Mouse (Mus musculus): ENCODE data around the gene Polr1e. TPM values are rescaled to one million over a fixed set of nuclear protein-coding genes. Genes with fewer than 3 reads are reported as not detected.

Polr1e gene
- polyA plus RNA-seq, 1 experiment from 2014 or later = 35.1 TPM

DNA sequence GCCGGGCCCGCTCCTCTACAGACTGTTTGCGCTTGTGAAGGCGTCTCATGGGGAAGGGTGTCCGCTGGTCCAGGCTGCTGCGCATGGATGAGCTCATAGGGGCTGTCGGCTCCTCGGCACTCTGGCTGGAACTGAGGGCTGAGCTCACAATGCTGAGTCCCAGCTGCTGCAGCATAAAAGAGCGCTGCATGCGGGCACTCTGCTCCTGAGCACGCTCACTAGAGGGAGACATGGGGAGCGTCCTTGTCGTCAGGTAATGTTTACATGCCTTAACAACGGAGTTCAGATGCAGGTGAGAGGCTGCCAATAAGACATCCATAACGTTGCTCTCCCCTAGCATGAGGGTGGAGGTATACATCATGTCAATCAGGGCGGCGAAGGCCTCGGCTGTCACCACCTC, 23.6 kb upstream of the Polr1e start:
- Histone ChIP-seq H3K4me2 (ENCODE audit: low read length) (no peak overlapping the region), H3K9me3 (ENCODE audit: control insufficient read depth, low read length) (no peaks in the 10 kb centered on the region), H3K9ac (replicated peaks; ENCODE audit: low read depth, low read length) (no peak overlapping the region), H3K27me3 (replicated peaks; ENCODE audit: control insufficient read depth, insufficient read depth, low read length) (no peaks in the 10 kb centered on the region), H3K27ac (ENCODE audit: low read length) (no peak overlapping the region), H3K4me1 (replicated peaks; ENCODE audit: control insufficient read depth, insufficient read depth, low read length) (no peaks in the 10 kb centered on the region), H3K36me3 (ENCODE audit: control insufficient read depth, insufficient read depth) (peaks cover 10% of the 10 kb centered on the region), H3K4me3 (replicated peaks; ENCODE audit: low read length) (no peak overlapping the region)
- WGBS = 86% methylated on average over 18 of the region's 18 CpGs
- no peak for ATAC-seq

DNA sequence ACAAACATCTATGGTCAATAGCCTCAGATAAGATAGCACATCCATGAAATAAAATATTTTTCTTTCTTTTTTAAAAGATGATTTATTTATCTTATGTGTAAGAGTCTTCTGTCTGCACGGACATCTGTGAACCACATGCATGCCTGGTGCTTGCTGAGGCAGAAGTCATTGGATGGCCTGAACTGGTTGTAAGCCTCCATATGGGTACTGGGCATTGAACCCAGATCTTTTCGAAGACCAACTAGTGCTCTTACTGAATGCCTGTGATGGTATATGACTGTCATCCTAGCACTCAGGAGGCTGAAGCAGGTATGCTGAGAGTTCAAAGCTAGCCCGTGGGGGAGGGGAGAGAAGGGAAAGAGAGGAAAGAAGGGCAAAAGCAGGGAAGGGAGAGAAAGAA, 20.3 kb upstream of the Polr1e start:
- WGBS = 79% methylated on average over 3 of the region's 3 CpGs
- Histone ChIP-seq H3K4me1 (replicated peaks; ENCODE audit: control insufficient read depth, insufficient read depth, low read length) (no peaks in the 10 kb centered on the region), H3K4me2 (ENCODE audit: low read length) (no peak overlapping the region), H3K27ac (ENCODE audit: low read length) (no peak overlapping the region), H3K9ac (replicated peaks; ENCODE audit: low read depth, low read length) (no peak overlapping the region), H3K27me3 (replicated peaks; ENCODE audit: control insufficient read depth, insufficient read depth, low read length) (no peaks in the 10 kb centered on the region), H3K4me3 (replicated peaks; ENCODE audit: low read length) (no peak overlapping the region), H3K9me3 (ENCODE audit: control insufficient read depth, low read length) (no peaks in the 10 kb centered on the region), H3K36me3 (ENCODE audit: control insufficient read depth, insufficient read depth) (peaks cover 7% of the 10 kb centered on the region)
- ATAC-seq = no peak

DNA sequence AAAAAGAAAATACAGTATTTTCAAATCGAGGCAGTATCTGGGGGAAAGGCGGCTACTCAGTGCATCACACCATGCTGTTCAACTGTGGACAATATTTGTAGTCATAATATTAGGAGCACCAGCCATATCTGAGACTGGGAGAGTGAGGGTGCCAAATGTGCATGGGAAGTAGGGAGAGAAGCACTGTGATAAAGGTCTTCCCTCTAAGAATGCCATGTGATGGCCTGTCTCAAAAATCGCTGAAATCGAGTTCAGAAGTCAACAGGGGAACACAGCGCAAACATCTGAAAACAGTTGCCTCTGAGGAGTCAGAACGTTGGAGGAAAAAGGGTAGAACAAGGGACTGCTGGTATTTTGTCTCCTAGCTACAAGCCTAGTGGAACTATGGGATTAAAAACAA, 18.4 kb upstream of the Polr1e start:
- Histone ChIP-seq H3K9ac (replicated peaks; ENCODE audit: low read depth, low read length) (no peak overlapping the region), H3K4me2 (ENCODE audit: low read length) (no peak overlapping the region), H3K9me3 (ENCODE audit: control insufficient read depth, low read length) (no peaks in the 10 kb centered on the region), H3K27ac (ENCODE audit: low read length) (no peak overlapping the region), H3K4me1 (replicated peaks; ENCODE audit: control insufficient read depth, insufficient read depth, low read length) (no peaks in the 10 kb centered on the region), H3K27me3 (replicated peaks; ENCODE audit: control insufficient read depth, insufficient read depth, low read length) (no peaks in the 10 kb centered on the region), H3K36me3 (ENCODE audit: control insufficient read depth, insufficient read depth) (peaks cover under 1% of the 10 kb centered on the region; the same call in 1 of the 2 replicates), H3K4me3 (replicated peaks; ENCODE audit: low read length) (no peak overlapping the region)
- ATAC-seq = no peak
- WGBS = 91% methylated on average over 6 of the region's 6 CpGs

DNA sequence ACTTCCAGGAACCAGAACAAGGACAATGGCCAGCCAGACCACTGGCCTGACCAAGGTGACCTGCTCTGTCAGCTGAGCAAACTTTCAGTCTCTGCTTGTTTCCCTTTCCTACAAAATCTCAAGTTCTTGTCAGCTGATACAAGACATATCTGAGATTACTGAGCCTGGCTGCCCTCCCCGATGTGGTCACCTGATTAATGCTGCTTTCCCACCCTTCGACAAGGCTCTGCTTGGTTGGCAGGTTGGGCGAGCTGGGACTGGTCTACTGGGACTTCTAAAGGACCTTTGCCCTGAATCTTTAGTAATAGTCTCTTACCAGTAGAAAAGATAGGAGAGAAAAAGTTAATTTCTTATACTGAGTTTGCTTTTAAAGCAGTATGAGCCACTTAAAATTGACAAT, 12.9 kb upstream of the Polr1e start:
- Histone ChIP-seq H3K36me3 (ENCODE audit: control insufficient read depth, insufficient read depth) (no peaks in the 10 kb centered on the region), H3K27ac (ENCODE audit: low read length) (no peak overlapping the region), H3K27me3 (replicated peaks; ENCODE audit: control insufficient read depth, insufficient read depth, low read length) (no peaks in the 10 kb centered on the region), H3K4me2 (ENCODE audit: low read length) (no peak overlapping the region), H3K9me3 (ENCODE audit: control insufficient read depth, low read length) (no peaks in the 10 kb centered on the region), H3K9ac (replicated peaks; ENCODE audit: low read depth, low read length) (no peak overlapping the region), H3K4me1 (replicated peaks; ENCODE audit: control insufficient read depth, insufficient read depth, low read length) (peaks cover 10% of the 10 kb centered on the region), H3K4me3 (replicated peaks; ENCODE audit: low read length) (no peak overlapping the region)
- 90% methylated on average over 3 of the region's 3 CpGs for WGBS
- no peak for ATAC-seq

DNA sequence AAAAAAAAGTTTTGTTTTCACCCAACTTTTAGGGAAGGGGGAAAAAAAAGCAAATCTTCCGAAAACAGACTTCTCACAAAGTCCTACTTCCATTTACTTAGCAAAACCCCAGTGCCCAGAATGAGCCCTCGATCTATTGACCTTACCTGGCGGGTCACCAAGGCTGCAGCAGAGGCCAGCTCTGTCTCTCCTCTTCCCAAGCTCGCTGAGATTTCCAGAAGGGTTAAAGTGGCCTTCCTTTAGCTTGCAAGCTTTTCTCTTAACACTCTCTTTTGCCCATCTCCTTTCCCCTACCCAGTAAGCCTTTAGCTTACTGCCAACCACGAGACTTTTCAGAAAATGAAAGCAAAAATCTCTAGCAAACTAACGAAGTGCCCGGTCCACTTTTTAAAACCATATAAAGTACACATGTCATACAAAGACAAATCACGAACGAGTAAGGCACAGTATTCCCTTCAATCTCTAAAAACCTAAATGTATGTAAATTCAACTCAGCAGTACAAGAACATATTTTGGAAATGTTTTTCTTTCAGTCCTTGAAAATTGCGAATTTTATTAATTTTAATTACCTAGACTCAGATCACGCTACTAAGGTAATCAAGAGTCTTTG, 7.5 kb upstream of the Polr1e start:
- H3K9me3 ChIP-seq (ENCODE audit: control insufficient read depth, low read length) = no peaks in the 10 kb centered on the region
- H3K27ac ChIP-seq (ENCODE audit: low read length) = no peak overlapping the region
- peak overlapping the region; percentile 70 for H3K4me2 ChIP-seq (ENCODE audit: low read length)
- H3K4me3 ChIP-seq (replicated peaks; ENCODE audit: low read length) = peak overlapping the region; percentile 90
- no peaks in the 10 kb centered on the region for H3K27me3 ChIP-seq (replicated peaks; ENCODE audit: control insufficient read depth, insufficient read depth, low read length)
- 6% methylated on average over 11 of the region's 11 CpGs for WGBS
- H3K36me3 ChIP-seq (ENCODE audit: control insufficient read depth, insufficient read depth) = no peaks in the 10 kb centered on the region
- no peak for ATAC-seq
- H3K9ac ChIP-seq (replicated peaks; ENCODE audit: low read depth, low read length) = peak overlapping the region; percentile 83
- peaks cover 23% of the 10 kb centered on the region for H3K4me1 ChIP-seq (replicated peaks; ENCODE audit: control insufficient read depth, insufficient read depth, low read length)

DNA sequence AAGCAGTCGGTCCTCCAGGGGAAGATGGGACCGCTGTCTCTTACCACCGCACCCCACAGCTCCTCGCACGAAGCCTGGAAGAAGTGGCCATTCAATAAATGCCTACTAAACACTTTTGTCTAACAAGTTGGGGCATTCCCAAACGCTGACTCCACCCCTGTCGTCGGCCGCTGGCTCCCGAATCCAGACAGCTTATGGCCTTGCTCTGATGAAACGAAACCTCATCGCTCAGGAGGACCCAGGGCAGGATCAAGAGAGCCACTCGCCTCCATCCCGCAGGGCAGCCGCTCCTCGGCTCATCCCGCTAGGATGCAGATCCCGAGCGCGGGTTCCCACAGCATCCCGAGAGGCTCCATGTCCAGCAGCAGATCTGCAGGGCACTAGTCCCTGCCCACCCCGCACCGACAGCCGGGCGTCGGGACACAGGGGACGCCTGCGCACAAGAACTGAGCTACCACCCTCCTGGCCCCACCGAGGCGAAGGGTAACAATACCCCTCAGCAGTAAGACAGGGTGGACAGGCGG, 6.7 kb upstream of the Polr1e start:
- under 1% methylated on average over 31 of the region's 31 CpGs for WGBS
- Histone ChIP-seq H3K27ac (ENCODE audit: low read length) (peak overlapping the region; percentile 96), H3K9me3 (ENCODE audit: control insufficient read depth, low read length) (no peaks in the 10 kb centered on the region), H3K4me2 (ENCODE audit: low read length) (peak overlapping the region; percentile 70), H3K9ac (replicated peaks; ENCODE audit: low read depth, low read length) (peak overlapping the region; percentile 83), H3K4me1 (replicated peaks; ENCODE audit: control insufficient read depth, insufficient read depth, low read length) (peaks cover 23% of the 10 kb centered on the region), H3K4me3 (replicated peaks; ENCODE audit: low read length) (peak overlapping the region; percentile 90), H3K27me3 (replicated peaks; ENCODE audit: control insufficient read depth, insufficient read depth, low read length) (no peaks in the 10 kb centered on the region), H3K36me3 (ENCODE audit: control insufficient read depth, insufficient read depth) (no peaks in the 10 kb centered on the region)
- peak; percentile 67 for ATAC-seq

DNA sequence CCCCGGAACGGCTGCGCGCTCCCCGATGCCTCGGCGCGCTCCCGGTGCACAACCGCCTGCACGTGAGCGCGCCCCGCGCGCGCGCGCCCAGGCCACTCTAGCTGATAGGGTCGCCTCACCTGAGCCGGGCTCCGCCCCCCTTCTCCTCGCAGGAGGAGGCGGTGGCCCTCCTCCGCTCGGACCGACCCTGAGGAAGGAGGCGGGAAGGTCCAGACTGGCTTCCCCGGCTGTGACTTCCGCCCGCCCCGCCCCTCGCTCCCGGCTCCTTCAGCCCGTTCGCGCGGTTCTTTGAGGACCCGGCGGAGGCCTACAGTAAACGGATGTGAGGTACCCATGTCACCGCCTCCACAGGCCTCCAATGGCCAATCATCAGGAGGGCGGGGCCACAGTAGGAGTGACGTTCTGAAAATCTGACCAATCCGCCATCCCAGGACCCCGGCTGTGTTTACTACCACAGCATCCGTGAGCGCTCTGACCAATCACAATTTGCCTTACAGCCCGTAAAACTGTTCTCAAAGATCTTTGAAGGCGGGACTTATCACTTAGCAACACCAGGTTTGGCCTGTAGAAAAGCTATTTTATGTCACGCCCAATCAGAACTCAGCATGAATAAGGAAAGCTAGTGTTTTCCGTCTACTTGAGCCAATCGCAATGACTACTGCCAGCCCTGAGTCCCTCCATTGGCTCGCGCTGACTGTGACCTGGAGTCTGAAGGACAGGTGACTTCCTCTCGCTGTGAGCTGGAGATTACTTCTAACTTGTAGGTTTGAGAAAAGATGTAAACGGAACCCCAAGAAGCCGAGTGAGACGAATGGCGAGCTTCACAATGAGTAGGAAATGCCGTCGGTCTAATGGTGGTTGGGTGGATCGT, 6.0 kb upstream of the Polr1e start, which contains the start of gene Zbtb5:
Zbtb5 (minus strand) TSS at position 308 of the 871 bp plus-strand sequence.
- under 1% methylated on average over 59 of the region's 63 CpGs for WGBS
- Histone ChIP-seq H3K4me3 (replicated peaks; ENCODE audit: low read length) (peak within 1 kb of the TSS; percentile 90), H3K9me3 (ENCODE audit: control insufficient read depth, low read length) (no peaks in the 10 kb centered on the region), H3K36me3 (ENCODE audit: control insufficient read depth, insufficient read depth) (no peaks in the 10 kb centered on the region), H3K4me1 (replicated peaks; ENCODE audit: control insufficient read depth, insufficient read depth, low read length) (peaks cover 23% of the 10 kb centered on the region), H3K27me3 (replicated peaks; ENCODE audit: control insufficient read depth, insufficient read depth, low read length) (no peaks in the 10 kb centered on the region), H3K27ac (ENCODE audit: low read length) (peak within 1 kb of the TSS; percentile 96), H3K9ac (replicated peaks; ENCODE audit: low read depth, low read length) (peak within 1 kb of the TSS; percentile 83), H3K4me2 (ENCODE audit: low read length) (peak within 1 kb of the TSS; percentile 70)
- peak; percentile 98 for ATAC-seq

DNA sequence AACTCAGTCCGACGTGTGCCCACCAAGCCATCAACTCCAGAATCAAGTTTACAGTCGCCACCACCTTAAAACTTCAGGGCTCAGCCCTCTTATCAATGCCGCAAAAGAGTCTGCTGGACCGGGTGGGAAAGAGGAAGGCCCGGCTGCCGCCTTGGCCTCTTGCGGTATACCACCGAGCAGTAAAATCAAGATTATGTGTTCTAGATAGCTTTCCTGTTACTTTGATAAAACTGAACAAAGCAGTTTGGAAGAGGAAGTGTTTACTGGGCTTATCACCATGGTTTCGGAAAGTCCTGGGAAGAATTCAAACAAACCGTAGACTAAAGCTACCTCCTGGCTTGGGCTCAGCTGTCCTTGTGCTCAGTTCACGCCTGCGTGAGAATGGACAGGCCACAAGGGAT, 5.4 kb upstream of the Polr1e start:
- Histone ChIP-seq H3K36me3 (ENCODE audit: control insufficient read depth, insufficient read depth) (no peaks in the 10 kb centered on the region), H3K4me2 (ENCODE audit: low read length) (peak overlapping the region; percentile 67), H3K4me3 (replicated peaks; ENCODE audit: low read length) (peak overlapping the region; percentile 57), H3K27ac (ENCODE audit: low read length) (peak overlapping the region; percentile 61), H3K9ac (replicated peaks; ENCODE audit: low read depth, low read length) (peak overlapping the region; percentile 53), H3K27me3 (replicated peaks; ENCODE audit: control insufficient read depth, insufficient read depth, low read length) (no peaks in the 10 kb centered on the region), H3K9me3 (ENCODE audit: control insufficient read depth, low read length) (no peaks in the 10 kb centered on the region), H3K4me1 (replicated peaks; ENCODE audit: control insufficient read depth, insufficient read depth, low read length) (peaks cover 23% of the 10 kb centered on the region)
- WGBS = 2% methylated on average over 13 of the region's 13 CpGs
- ATAC-seq = no peak

DNA sequence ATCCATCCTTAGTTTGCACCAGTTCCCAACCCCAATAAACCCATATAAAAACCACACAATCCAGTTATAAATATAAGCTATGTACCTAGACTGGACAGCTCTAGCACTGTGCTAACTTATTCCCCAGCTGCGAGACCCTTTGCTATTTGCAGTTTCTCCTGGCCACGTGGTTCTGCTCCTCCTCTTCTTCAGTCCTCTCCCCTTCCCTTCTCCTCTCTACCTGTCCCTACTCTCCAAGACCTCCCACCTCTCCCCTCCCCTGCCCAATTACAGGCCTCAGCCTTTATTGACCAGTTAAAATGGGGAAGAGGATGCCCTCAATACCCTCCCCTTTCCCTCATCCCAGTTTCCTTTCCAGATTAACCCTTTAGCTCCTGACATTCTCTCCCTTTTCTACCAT, 4.8 kb upstream of the Polr1e start:
- 2% methylated on average over 2 of the region's 2 CpGs for WGBS
- Histone ChIP-seq H3K27ac (ENCODE audit: low read length) (no peak overlapping the region), H3K4me1 (replicated peaks; ENCODE audit: control insufficient read depth, insufficient read depth, low read length) (peaks cover 23% of the 10 kb centered on the region), H3K4me2 (ENCODE audit: low read length) (peak overlapping the region; percentile 67), H3K36me3 (ENCODE audit: control insufficient read depth, insufficient read depth) (no peaks in the 10 kb centered on the region), H3K27me3 (replicated peaks; ENCODE audit: control insufficient read depth, insufficient read depth, low read length) (no peaks in the 10 kb centered on the region), H3K9ac (replicated peaks; ENCODE audit: low read depth, low read length) (no peak overlapping the region), H3K4me3 (replicated peaks; ENCODE audit: low read length) (peak overlapping the region; percentile 57), H3K9me3 (ENCODE audit: control insufficient read depth, low read length) (no peaks in the 10 kb centered on the region)
- no peak for ATAC-seq

Data from forebrain, embryonic 16.5 days (tissue).